Mouse (Mus musculus): Measurements from ENCODE around the gene Rrp1b. TPM values are rescaled to one million over a fixed set of nuclear protein-coding genes. Genes with fewer than 3 reads are reported as not detected.
A peak's percentile ranks its signal among the peaks of the same experiment; 100 is the strongest.

Rrp1b gene
- 42.4 and 42.7 TPM in 2 replicates for polyA plus RNA-seq (2015; fragmentation: Nextera tagmentation; extraction: Ambion mirVana)

DNA sequence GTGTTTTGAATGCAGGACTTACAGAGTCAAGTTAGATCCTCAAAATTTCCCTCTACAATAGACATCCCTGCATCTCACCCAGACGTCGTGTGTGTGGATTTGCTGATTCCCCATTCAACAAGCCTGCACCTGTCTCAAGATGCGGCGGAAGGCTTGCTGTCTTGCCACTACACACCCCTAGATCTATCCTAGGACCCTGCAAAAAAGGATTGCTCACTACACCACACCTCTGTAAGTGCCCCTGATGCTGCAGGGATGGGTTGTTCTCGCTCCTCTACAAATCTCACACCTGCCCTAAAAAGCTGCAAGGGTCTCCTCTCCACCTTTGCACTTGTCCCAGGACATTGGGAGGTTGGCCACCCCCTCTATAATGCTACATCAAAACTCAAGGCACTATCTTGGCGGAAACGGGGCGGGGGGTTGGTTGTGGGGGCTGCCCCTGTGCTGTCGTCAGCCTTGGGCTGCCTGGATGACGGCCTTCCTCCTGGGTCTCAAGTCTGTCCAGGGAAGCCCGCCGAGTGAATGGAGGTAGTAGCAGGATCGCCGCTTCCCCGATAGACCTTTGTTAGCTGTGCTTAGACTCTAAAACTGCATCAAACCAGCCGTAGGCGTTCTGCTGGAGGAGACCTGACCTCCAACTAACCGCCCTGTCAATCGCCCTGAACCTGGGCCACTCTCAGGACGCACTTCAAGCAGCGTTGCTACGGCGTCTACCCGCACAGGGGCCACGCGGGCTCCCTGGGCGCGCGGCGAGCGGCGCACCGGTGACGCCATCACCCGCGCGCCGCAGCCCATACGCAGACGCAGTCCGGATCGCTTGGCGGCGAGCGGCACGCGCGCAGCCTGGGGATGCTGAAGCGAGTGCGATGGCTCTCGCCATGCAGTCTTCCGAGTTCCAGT, at the start of gene Rrp1b, which contains the start of gene Hsf2bp:
Rrp1b (plus strand) TSS at position 492 of the 900 bp plus-strand sequence.
Hsf2bp (minus strand) TSS at position 741 of the 900 bp plus-strand sequence.
- ATAC-seq (replicated peaks), result peak; percentile 97
- Histone ChIP-seq H3K9me3 (no peaks in the 10 kb centered on the region), H3K27ac (peak within 1 kb of the TSS; percentile 84), H3K36me3 (replicated peaks) (no peaks in the 10 kb centered on the region), H3K27me3 (replicated peaks) (no peaks in the 10 kb centered on the region), H3K4me3 (peak within 1 kb of the TSS; percentile 87), H3K4me2 (peak within 1 kb of the TSS; percentile 96), H3K4me1 (peaks cover 24% of the 10 kb centered on the region), H3K9ac (peak within 1 kb of the TSS; percentile 83)
- WGBS, result 5% methylated on average over 52 of the region's 52 CpGs

DNA sequence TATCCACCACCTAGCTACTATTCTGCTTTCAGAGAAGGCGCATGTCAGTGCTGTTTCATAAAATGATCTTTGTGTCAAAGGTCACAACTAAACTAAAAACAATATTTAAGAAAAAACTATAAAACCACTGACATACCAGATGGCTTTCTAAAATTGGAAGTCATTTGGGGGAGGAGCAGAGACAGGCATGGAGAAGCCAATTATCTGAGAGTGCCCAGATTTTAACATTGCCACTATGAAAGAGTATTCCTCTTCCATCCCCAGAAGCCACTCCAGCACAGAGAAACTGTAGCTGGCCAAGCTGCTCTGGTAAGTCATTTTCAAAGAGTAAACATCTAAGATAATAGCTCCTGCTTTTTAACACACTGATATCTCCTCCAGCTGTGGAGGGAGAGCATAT, 49.0 kb upstream of the Rrp1b start:
- Histone ChIP-seq H3K27me3 (replicated peaks) (no peaks in the 10 kb centered on the region), H3K4me1 (no peaks in the 10 kb centered on the region), H3K4me3 (no peak overlapping the region), H3K27ac (no peak overlapping the region), H3K9ac (no peak overlapping the region), H3K36me3 (replicated peaks) (no peaks in the 10 kb centered on the region), H3K4me2 (no peak overlapping the region), H3K9me3 (no peaks in the 10 kb centered on the region)
- ATAC-seq (replicated peaks), result no peak
- WGBS, result 90% methylated on average over 1 of the region's 1 CpGs

DNA sequence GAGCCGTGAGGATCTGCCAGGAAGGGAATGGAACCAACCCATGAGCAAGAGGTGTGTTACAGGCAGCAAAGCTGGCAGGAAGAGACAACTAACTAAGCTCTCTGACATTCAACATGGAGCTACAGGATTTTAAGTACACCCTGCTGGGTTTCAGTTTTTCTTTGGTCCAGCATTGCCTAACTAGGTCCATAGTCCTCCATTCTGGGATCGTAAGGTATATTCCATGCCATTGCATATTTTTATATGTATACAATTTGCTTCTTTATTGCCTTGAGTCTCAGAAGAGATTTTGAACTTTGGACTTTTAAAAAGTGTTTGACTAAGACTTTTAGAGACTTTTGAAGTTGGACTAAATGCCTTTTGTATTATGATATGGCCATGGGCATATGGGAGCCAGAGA, 46.9 kb upstream of the Rrp1b start:
- Histone ChIP-seq H3K4me3 (no peak overlapping the region), H3K4me2 (no peak overlapping the region), H3K9ac (no peak overlapping the region), H3K27ac (no peak overlapping the region), H3K9me3 (no peaks in the 10 kb centered on the region), H3K27me3 (replicated peaks) (no peaks in the 10 kb centered on the region), H3K4me1 (no peaks in the 10 kb centered on the region), H3K36me3 (replicated peaks) (no peaks in the 10 kb centered on the region)
- 97% methylated on average over 2 of the region's 2 CpGs for WGBS
- ATAC-seq (replicated peaks), result no peak

DNA sequence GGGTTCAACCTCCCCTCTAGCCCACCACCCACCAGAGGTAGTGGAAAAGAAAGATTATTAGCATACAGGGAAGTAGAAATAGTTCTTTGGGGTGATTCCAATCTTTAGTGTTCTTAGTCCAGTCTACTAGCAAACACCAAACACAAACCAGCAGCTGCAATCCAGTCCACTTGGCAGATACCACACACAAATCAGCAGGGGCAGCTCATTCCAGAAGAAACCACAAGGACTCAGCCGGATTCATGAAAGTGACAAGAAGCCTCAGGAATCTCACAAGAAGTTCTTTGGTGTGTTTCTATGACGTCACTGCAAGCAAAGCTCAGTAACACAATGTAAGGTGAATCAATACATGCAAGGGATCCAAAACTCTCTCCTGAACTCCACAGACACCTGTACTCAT, 43.9 kb upstream of the Rrp1b start:
- ATAC-seq (replicated peaks), result no peak
- H3K27ac ChIP-seq, result no peak overlapping the region
- H3K4me2 ChIP-seq, result no peak overlapping the region
- H3K9me3 ChIP-seq, result no peaks in the 10 kb centered on the region
- H3K4me3 ChIP-seq, result no peak overlapping the region
- no peaks in the 10 kb centered on the region for H3K27me3 ChIP-seq (replicated peaks)
- no peaks in the 10 kb centered on the region for H3K36me3 ChIP-seq (replicated peaks)
- H3K4me1 ChIP-seq, result no peaks in the 10 kb centered on the region
- whole genome bisulfite sequencing, result 69% methylated on average over 2 of the region's 2 CpGs
- no peak overlapping the region for H3K9ac ChIP-seq

DNA sequence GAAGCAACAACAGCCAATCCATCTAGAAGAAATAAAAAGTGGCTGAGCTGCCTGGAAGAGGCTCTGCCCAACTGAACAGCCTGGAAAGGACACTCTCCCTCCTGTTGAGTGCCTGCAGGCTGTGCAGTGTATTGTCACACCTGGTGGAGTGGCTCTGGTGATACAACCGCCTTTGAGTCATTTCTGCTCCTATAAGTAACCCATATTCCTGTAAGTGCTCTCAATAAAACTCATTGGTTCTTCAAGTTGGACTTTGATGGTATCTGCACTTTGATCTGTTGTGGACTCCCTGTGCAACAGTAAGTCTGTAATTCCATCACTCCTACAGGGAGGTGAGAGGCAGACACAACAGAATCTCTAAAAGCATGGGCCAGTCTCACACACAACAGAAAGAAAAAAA, 42.5 kb upstream of the Rrp1b start:
- H3K9me3 ChIP-seq, result no peaks in the 10 kb centered on the region
- no peak overlapping the region for H3K9ac ChIP-seq
- no peak overlapping the region for H3K4me2 ChIP-seq
- H3K27me3 ChIP-seq (replicated peaks), result no peaks in the 10 kb centered on the region
- no peak overlapping the region for H3K27ac ChIP-seq
- H3K4me1 ChIP-seq, result no peaks in the 10 kb centered on the region
- no peaks in the 10 kb centered on the region for H3K36me3 ChIP-seq (replicated peaks)
- 83% methylated on average over 1 of the region's 1 CpGs for WGBS
- no peak for ATAC-seq (replicated peaks)
- no peak overlapping the region for H3K4me3 ChIP-seq

DNA sequence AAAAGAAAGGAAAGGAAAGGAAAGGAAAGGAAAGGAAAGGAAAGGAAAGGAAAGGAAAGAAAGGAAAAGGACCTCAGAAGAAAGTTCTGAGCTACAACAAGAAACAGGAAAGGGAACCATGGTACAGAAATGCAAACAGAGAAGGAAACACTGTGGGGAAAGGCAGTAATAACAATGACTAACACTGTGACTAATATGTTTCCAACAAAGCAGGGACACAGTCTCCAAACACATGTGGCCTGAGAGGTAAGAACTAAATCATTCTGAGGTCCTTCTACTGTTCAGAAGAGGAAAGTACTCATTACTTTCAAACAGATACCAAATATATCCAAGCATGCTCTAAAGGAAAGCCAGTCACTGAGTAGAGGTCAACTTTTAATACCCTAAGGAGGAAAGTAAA, 41.8 kb upstream of the Rrp1b start:
- H3K9me3 ChIP-seq, result no peaks in the 10 kb centered on the region
- no peak overlapping the region for H3K4me2 ChIP-seq
- no peaks in the 10 kb centered on the region for H3K4me1 ChIP-seq
- no peaks in the 10 kb centered on the region for H3K36me3 ChIP-seq (replicated peaks)
- H3K27me3 ChIP-seq (replicated peaks), result no peaks in the 10 kb centered on the region
- H3K4me3 ChIP-seq, result no peak overlapping the region
- no peak overlapping the region for H3K27ac ChIP-seq
- ATAC-seq (replicated peaks), result no peak
- H3K9ac ChIP-seq, result no peak overlapping the region

DNA sequence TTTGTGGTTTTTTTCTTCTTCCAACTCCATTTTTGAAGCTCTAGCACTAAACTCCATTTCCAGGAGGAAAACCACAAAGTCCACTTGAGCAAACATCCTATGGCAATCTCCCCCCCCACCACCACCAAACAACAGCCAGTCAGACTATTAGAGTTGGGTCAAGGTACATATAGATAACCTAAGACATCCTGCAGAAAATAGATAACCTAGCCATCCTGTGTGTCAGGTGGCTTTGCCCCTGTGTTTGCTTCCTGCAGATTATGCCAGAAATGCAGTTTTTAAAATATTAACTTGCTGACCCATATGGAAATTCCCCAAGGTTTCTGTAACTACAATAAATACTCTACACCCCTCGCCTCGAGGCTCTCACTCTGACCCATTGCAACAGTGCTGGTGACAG, 40.1 kb upstream of the Rrp1b start:
- no peak overlapping the region for H3K27ac ChIP-seq
- 87% methylated on average over 2 of the region's 2 CpGs for WGBS
- ATAC-seq (replicated peaks), result no peak
- no peak overlapping the region for H3K4me2 ChIP-seq
- no peak overlapping the region for H3K9ac ChIP-seq
- H3K4me3 ChIP-seq, result no peak overlapping the region
- H3K36me3 ChIP-seq (replicated peaks), result no peaks in the 10 kb centered on the region
- H3K27me3 ChIP-seq (replicated peaks), result no peaks in the 10 kb centered on the region
- H3K9me3 ChIP-seq, result no peaks in the 10 kb centered on the region
- no peaks in the 10 kb centered on the region for H3K4me1 ChIP-seq

DNA sequence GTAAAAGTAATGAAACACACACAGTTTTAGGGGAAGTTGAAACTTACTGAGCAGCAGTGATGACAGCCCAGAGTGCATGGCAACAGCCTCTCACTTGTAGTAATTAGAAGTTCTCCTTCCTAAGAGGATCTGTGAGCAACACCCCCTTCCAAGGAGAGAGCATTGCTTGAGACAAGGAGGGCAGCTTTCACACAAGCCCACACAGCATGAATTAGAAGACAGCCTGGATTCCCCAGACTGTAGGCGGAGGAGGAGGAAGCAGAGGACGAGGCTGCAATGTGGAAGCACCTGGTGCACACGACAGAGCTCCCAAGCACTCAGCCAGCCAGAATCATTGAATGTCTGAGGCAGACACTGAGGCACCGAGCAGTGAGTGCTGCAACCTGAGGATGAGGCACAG, 39.6 kb upstream of the Rrp1b start:
- Histone ChIP-seq H3K4me2 (no peak overlapping the region), H3K36me3 (replicated peaks) (no peaks in the 10 kb centered on the region), H3K9ac (no peak overlapping the region), H3K4me3 (no peak overlapping the region), H3K27ac (no peak overlapping the region), H3K9me3 (no peaks in the 10 kb centered on the region), H3K27me3 (replicated peaks) (no peaks in the 10 kb centered on the region), H3K4me1 (no peaks in the 10 kb centered on the region)
- 76% methylated on average over 4 of the region's 4 CpGs for WGBS
- no peak for ATAC-seq (replicated peaks)

DNA sequence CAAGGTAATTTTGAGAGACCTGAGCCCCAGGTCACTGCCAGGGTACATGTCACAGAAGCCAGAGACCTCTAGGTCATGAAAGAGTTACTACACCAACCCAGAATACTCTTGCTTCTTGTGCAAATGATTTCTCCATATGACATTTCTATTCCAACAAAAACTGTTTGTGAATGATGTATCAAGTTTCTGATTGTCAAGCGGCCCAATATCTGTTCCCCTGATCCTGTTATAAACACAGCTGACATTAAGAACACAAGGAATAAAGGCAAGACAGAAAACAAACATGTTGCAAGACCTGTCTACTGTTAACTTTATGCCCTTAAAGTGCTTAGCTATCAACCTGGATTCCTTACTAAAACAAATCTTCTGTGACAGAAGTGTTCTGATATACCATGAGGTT, 37.5 kb upstream of the Rrp1b start:
- Histone ChIP-seq H3K9ac (no peak overlapping the region), H3K9me3 (no peaks in the 10 kb centered on the region), H3K4me1 (no peaks in the 10 kb centered on the region), H3K4me3 (no peak overlapping the region), H3K27me3 (replicated peaks) (no peaks in the 10 kb centered on the region), H3K4me2 (no peak overlapping the region), H3K36me3 (replicated peaks) (no peaks in the 10 kb centered on the region), H3K27ac (no peak overlapping the region)
- 98% methylated on average over 1 of the region's 1 CpGs for WGBS
- ATAC-seq (replicated peaks), result no peak

DNA sequence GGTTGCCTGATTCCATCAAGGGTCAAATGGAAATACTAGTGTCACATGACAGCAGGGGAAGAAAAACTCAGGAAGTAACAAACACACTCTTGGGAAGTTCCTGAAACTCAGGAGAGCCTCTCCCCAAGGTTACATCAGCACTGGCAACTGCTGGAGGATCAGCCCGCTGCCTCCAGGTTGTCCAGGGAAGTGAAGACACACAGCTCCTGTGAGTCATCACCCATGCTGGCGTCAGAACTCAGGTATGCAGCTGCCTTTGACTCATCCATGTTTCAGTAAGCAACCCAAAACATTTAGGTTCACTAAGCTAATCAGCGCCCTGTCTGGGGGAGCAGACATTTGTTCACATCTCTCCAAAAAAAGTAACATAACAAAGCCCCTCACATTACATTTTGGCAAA, 32.6 kb upstream of the Rrp1b start:
- Histone ChIP-seq H3K4me3 (no peak overlapping the region), H3K27ac (no peak overlapping the region), H3K9me3 (no peaks in the 10 kb centered on the region), H3K9ac (no peak overlapping the region), H3K4me1 (no peaks in the 10 kb centered on the region), H3K27me3 (replicated peaks) (no peaks in the 10 kb centered on the region), H3K4me2 (no peak overlapping the region), H3K36me3 (replicated peaks) (no peaks in the 10 kb centered on the region)
- ATAC-seq (replicated peaks), result no peak
- 88% methylated on average over 3 of the region's 3 CpGs for whole genome bisulfite sequencing

DNA sequence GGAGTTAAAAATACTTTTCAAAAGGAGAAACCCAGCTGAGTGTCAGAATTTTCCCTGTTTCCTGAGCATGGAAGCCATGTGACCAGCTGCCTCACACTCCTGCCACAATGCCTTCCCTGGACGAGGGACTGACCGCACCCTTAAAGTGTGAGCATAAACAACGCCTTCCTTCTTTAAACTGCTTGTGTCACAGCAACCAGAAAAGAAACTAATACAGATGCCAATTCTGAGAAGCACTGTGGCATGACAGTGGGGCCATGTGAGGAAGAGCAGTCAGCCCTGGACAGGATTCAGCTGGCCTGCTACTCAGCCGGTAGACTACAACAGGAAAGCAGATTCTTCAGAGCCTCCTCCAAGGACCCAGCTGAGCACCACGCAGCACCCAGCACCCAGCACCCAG, 29.1 kb upstream of the Rrp1b start:
- Histone ChIP-seq H3K36me3 (replicated peaks) (no peaks in the 10 kb centered on the region), H3K9me3 (no peaks in the 10 kb centered on the region), H3K27me3 (replicated peaks) (no peaks in the 10 kb centered on the region), H3K4me2 (no peak overlapping the region), H3K4me3 (no peak overlapping the region), H3K4me1 (no peaks in the 10 kb centered on the region), H3K9ac (no peak overlapping the region), H3K27ac (no peak overlapping the region)
- WGBS, result 81% methylated on average over 5 of the region's 5 CpGs
- ATAC-seq (replicated peaks), result no peak

DNA sequence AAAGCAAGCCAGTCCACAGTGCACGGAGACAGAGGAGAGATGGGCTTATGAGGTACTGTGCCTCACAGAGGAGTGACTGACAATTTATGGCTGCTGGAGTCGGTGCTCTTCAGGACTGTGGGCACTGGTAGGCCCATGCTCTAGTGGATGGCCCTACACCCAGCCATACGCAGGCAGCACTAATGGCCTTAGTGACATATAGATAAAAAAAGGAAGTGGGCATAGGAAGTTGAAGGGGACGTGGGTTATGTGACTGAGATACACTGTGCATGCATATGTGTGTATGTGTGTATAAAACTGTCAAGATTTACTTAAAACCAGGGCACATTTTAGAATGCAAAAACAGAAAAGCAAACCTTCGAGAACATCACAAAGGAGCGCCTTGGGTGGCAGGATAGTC, 24.2 kb upstream of the Rrp1b start:
- H3K9me3 ChIP-seq, result no peaks in the 10 kb centered on the region
- no peak overlapping the region for H3K4me3 ChIP-seq
- 86% methylated on average over 6 of the region's 6 CpGs for WGBS
- H3K4me1 ChIP-seq, result no peaks in the 10 kb centered on the region
- no peaks in the 10 kb centered on the region for H3K36me3 ChIP-seq (replicated peaks)
- H3K27ac ChIP-seq, result no peak overlapping the region
- H3K27me3 ChIP-seq (replicated peaks), result no peaks in the 10 kb centered on the region
- no peak for ATAC-seq (replicated peaks)
- no peak overlapping the region for H3K4me2 ChIP-seq
- no peak overlapping the region for H3K9ac ChIP-seq

DNA sequence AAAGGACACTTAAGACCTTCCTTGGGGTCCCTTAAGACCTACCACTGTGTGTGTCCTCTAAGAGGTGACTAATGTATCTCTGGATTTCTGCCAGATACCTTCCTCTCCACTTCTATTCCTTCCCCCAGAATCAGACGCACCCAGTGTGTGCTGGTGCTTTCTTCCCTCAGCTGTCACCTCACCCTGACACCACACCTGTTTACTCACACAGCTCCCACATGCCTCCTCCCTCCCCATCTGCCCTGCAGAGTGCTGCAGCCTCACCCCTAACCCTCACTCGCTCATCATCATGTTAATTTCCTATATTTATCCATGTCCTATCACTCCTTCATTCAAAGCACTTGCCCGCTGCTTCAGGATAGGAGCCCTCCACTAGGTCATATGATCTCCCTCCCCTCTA, 23.6 kb upstream of the Rrp1b start:
- H3K27me3 ChIP-seq (replicated peaks), result no peaks in the 10 kb centered on the region
- H3K9me3 ChIP-seq, result no peaks in the 10 kb centered on the region
- H3K4me3 ChIP-seq, result no peak overlapping the region
- WGBS, result 64% methylated on average over 3 of the region's 3 CpGs
- H3K9ac ChIP-seq, result no peak overlapping the region
- H3K36me3 ChIP-seq (replicated peaks), result no peaks in the 10 kb centered on the region
- H3K27ac ChIP-seq, result no peak overlapping the region
- H3K4me1 ChIP-seq, result no peaks in the 10 kb centered on the region
- H3K4me2 ChIP-seq, result no peak overlapping the region
- ATAC-seq (replicated peaks), result no peak

Measured in midbrain, embryonic 15.5 days (tissue).